Mouse (Mus musculus): ENCODE results near the gene Gm6509.
"Not testable (repeated sequence)": the region's sequence is repeated elsewhere in the genome, so short reads cannot be mapped to it uniquely, and the experiment has no call there.

The Gm6509 gene

DNA sequence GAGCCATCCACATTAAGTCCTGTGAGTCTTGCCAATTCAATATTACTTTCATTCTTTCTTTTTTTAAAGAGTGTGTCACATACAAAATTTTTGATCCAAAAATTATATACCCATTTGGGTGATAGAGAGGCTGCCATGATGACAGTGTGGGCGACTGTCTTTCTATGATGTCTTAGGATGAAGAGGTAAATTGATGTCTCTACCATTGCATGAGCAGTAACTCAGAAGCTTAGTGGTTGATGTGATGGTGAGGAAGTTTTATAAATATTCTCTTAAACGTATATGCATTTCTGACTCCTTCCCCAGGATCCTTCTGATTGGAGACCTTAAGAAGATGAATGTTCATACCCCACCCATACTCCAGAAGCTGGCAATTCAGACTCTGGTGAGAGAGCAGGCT lies at the start of gene Gm6509:
Gene Gm6509, plus strand, starts transcription at position 301 of the 400 bp plus-strand sequence.
- not testable (repeated sequence) for DNase-seq (ENCODE audit: extremely low spot score)

DNA sequence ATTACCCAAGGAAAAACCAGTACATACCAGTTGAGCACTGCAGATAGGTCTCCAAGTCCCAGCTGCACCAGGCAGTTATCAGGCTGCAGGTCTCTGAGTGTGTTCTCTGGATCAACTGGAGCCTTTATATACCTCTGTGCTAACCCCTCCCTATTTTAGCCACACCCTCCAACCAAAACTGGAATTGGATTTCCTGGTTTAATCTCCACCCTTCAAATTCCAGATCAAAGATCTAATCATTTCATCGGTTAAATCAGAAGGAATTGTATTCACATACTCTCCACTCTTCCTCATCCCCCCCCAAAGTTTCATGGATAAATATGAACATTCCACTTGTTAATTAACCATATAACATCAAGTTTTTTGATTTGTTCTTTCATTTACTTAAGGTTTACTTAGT lies 7.5 kb upstream of the Gm6509 start, which contains the start of gene Gm3147:
Gene Gm3147, minus strand, starts transcription at position 101 of the 400 bp plus-strand sequence.
- DNase-seq (ENCODE audit: extremely low spot score): not testable (repeated sequence)

DNA sequence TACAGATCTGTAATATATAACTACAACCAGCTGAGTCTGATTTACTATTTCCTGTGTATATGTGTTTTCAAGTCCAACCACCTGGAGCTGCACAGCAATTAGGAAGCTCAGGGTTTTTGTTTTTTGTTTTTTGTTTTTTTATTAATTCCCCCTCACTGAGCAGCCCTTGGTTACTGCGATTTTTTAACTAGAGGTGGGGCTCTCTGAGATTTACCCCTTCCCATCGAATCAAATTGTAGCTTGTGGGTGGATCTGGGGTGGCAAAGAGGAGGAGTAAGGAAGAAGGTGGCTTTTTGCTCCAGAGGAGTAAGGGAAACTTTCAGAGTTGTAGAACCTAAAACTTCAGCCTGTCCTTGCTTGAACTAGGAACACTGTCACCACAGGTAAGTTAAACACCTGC lies 24.3 kb downstream of the Gm6509 start, which contains the start of gene Gm6205:
Gene Gm6205, plus strand, starts transcription at position 301 of the 400 bp plus-strand sequence.
- DNase-seq (ENCODE audit: extremely low spot score): not testable (repeated sequence)

Measured in embryo, embryonic 9.5 days (tissue).